Mouse (Mus musculus): ENCODE results near the gene Obsl1. TPM values are rescaled to one million over a fixed set of nuclear protein-coding genes. Genes with fewer than 3 reads are reported as not detected.

Gene Obsl1
- polyA plus RNA-seq, 1 experiment from 2014 or later: 48.0 TPM

DNA sequence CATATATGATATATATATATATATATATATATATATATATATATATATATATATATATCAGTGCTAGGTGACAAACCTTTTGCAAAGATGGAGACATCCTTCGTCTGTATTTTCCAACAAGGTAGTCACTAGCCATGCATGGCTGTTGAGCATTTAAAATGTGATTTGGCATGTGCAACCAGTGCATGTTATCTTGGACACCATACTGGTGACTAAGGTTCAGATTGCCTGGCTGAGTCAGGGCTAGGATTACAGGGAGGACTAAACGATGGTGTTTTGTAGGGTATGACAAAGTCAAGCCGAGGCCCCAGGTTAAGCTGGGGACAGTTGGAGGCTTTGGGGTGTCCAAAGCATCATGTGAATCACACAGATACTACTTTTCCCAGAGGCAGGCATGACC, 50.8 kb downstream of the Obsl1 start:
- Histone ChIP-seq H3K4me3 (ENCODE audit: low read length) (no peak overlapping the region), H3K27me3 (ENCODE audit: control insufficient read depth, insufficient read depth, low read depth, low read length) (peaks cover 51% of the 10 kb centered on the region), H3K4me2 (ENCODE audit: low read depth, low read length) (no peak overlapping the region), H3K27ac (ENCODE audit: low read length) (no peak overlapping the region), H3K4me1 (replicated peaks; ENCODE audit: control insufficient read depth, insufficient read depth, low read length) (peaks cover 19% of the 10 kb centered on the region), H3K36me3 (ENCODE audit: control insufficient read depth, insufficient read depth, low read length) (no peaks in the 10 kb centered on the region), H3K9me3 (ENCODE audit: control insufficient read depth, low read length) (no peaks in the 10 kb centered on the region), H3K9ac (ENCODE audit: low read length) (no peak overlapping the region)
- no peak for ATAC-seq (ENCODE audit: low read depth)
- WGBS: 74% methylated on average over 3 of the region's 3 CpGs

DNA sequence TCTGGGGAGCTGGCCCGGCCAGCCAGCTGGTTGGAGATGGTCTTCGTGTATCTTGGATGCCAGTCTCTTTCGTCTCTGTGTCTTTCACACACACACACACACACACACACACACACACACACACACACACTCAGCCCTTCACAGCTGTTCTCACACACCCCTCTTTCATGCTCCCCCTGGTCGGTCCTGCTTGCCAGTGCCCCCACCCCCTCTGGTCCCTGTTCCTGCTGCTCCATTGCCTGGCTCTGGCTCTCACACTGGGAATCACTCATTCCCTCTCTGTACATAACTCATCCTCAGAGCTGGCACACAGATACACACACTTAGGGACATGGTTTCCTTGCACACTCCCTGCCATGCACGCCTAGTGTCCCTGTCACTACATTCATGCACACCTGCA, 54.4 kb downstream of the Obsl1 start:
- ATAC-seq (ENCODE audit: low read depth): no peak
- Histone ChIP-seq H3K27ac (ENCODE audit: low read length) (no peak overlapping the region), H3K9ac (ENCODE audit: low read length) (no peak overlapping the region), H3K4me1 (replicated peaks; ENCODE audit: control insufficient read depth, insufficient read depth, low read length) (peaks cover 32% of the 10 kb centered on the region), H3K36me3 (ENCODE audit: control insufficient read depth, insufficient read depth, low read length) (no peaks in the 10 kb centered on the region), H3K27me3 (ENCODE audit: control insufficient read depth, insufficient read depth, low read depth, low read length) (peaks cover 72% of the 10 kb centered on the region), H3K4me2 (ENCODE audit: low read depth, low read length) (no peak overlapping the region), H3K9me3 (ENCODE audit: control insufficient read depth, low read length) (no peaks in the 10 kb centered on the region), H3K4me3 (ENCODE audit: low read length) (no peak overlapping the region)
- WGBS: 53% methylated on average over 5 of the region's 5 CpGs

DNA sequence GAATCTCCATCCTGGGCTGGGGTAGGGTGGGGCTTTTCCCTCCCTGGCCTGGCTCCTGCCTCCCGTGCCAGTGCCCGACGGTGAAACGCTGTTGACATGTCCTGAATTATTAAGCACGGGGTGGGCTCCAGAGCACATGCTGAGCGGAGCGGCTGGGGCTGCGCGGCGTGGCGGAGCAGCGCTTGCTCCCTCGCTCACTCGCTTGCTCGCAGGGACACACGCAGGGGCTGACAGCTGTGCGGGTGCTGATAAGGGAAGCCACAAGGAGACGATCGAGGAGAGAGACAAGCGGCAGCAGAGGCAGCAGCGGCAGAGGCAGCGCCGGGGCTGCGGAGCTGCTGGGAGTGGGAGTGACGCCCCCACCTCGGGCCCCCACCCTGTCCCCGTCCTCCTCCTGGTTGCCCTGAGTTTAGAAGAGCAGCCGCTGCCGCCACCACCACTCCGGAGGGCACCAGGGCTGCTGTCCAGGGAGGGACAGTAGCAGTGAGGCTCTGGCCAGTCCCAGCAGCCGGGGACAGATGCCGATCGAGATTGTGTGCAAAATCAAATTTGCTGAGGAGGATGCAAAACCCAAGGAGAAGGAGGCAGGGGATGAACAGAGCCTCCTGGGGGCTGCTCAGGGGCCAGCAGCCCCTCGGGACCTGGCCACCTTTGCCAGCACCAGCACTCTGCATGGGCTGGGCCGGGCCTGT, 55.8 kb downstream of the Obsl1 start, which contains the start of gene Asic4:
TSS of gene Asic4 (plus strand) at position 123 of the 692 bp plus-strand sequence.
- Histone ChIP-seq H3K9ac (ENCODE audit: low read length) (peak within 1 kb of the TSS; percentile 39), H3K27me3 (ENCODE audit: control insufficient read depth, insufficient read depth, low read depth, low read length) (peaks cover 68% of the 10 kb centered on the region), H3K4me1 (replicated peaks; ENCODE audit: control insufficient read depth, insufficient read depth, low read length) (peaks cover 45% of the 10 kb centered on the region), H3K27ac (ENCODE audit: low read length) (no peak within 1 kb of the TSS), H3K4me3 (ENCODE audit: low read length) (peak within 1 kb of the TSS; percentile 31), H3K4me2 (ENCODE audit: low read depth, low read length) (peak within 1 kb of the TSS; percentile 49), H3K9me3 (ENCODE audit: control insufficient read depth, low read length) (no peaks in the 10 kb centered on the region), H3K36me3 (ENCODE audit: control insufficient read depth, insufficient read depth, low read length) (no peaks in the 10 kb centered on the region)
- 2% methylated on average over 34 of the region's 35 CpGs for WGBS
- ATAC-seq (ENCODE audit: low read depth): 0 out of 2 replicates have a peak, but pooled peaks have one; percentile 26

DNA sequence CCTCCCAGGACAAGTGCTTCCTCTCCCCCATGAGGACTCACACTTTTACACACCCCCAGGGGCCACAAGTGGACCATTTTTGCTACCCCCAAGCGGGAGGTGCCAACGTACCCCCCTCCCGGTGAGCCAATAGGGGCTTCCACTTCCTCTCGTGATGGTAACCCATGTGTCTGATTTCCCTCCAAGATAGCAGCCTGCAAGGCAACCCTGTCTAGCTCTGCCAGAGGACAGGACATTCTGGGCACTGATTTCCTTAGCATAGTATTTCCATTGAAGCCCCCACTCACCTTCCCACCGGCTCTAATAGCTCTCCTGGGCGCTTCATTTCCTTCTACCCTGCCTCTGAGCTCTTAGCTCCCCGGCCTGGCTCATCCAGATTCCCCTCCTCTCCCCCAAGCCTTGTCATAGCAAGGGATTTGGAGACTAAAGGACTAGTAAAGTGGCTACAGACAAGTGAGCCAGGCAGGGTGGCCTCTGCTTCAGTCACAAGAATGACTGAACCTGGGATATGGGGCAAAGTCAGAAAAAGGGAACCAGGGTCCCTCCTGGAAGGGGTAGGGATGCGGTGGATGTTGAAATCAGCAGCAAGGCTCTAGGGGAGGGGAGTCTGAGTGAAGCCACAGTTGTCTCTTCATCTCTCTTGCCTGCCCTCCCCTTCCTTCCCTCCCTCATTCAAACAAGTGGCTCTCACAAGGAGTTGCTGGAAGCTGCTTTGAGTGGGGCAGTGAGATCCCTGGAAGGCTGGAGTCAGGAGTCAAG, 56.7 kb downstream of the Obsl1 start:
- peak overlapping the region; percentile 49; the same call in 1 of the 2 replicates for H3K4me2 ChIP-seq (ENCODE audit: low read depth, low read length)
- WGBS: 11% methylated on average over 8 of the region's 8 CpGs
- no peak overlapping the region for H3K9ac ChIP-seq (ENCODE audit: low read length)
- H3K27ac ChIP-seq (ENCODE audit: low read length): no peak overlapping the region
- peaks cover 51% of the 10 kb centered on the region for H3K4me1 ChIP-seq (replicated peaks; ENCODE audit: control insufficient read depth, insufficient read depth, low read length)
- no peaks in the 10 kb centered on the region for H3K36me3 ChIP-seq (ENCODE audit: control insufficient read depth, insufficient read depth, low read length)
- H3K9me3 ChIP-seq (ENCODE audit: control insufficient read depth, low read length): no peaks in the 10 kb centered on the region
- peaks cover 73% of the 10 kb centered on the region for H3K27me3 ChIP-seq (ENCODE audit: control insufficient read depth, insufficient read depth, low read depth, low read length)
- no peak for ATAC-seq (ENCODE audit: low read depth)
- H3K4me3 ChIP-seq (ENCODE audit: low read length): peak overlapping the region; percentile 31; the same call in 1 of the 2 replicates

DNA sequence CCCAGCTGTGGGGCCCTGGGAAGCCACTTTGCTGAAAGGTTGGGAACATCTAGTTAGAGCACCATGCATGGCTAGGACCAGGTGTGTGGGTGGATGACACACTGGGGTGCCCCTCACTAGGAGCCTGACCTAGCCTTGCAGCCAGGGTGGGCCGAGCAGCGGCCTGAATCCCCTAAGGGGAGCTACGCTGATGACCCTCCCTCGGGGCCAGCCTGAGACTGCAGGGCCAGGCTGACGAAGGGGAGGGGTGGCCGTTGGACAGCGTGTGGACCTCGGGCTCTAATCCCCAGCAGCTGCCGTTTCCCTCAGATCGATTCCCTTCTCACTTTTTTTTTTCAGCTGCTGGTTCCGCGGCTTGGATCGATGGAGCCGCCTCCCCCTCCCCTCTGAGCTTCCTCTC, 57.3 kb downstream of the Obsl1 start:
- WGBS: 6% methylated on average over 14 of the region's 14 CpGs
- Histone ChIP-seq H3K27ac (ENCODE audit: low read length) (no peak overlapping the region), H3K9me3 (ENCODE audit: control insufficient read depth, low read length) (no peaks in the 10 kb centered on the region), H3K36me3 (ENCODE audit: control insufficient read depth, insufficient read depth, low read length) (no peaks in the 10 kb centered on the region), H3K27me3 (ENCODE audit: control insufficient read depth, insufficient read depth, low read depth, low read length) (peaks cover 76% of the 10 kb centered on the region), H3K4me1 (replicated peaks; ENCODE audit: control insufficient read depth, insufficient read depth, low read length) (peaks cover 51% of the 10 kb centered on the region), H3K4me2 (ENCODE audit: low read depth, low read length) (no peak overlapping the region), H3K4me3 (ENCODE audit: low read length) (no peak overlapping the region), H3K9ac (ENCODE audit: low read length) (no peak overlapping the region)
- ATAC-seq (ENCODE audit: low read depth): no peak

DNA sequence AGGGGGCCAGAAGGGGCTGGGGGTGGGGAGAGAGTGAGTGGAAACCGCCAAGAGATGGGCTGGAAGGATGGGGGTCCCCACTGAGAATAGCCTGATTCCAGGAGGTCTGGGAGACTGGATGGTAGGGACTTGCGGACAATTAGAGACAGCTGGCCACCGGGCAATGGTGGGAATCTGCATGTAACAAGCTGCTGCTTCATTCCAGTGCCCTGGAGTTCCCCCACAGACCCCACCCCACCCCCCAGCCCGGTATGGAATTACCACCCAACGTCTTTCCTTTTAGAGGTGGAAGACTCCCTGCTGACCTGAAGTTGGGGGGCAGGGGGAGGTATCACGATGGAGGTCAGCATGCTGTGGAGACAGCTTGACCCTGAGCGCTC, 58.2 kb downstream of the Obsl1 start:
- ATAC-seq (ENCODE audit: low read depth): no peak
- H3K9me3 ChIP-seq (ENCODE audit: control insufficient read depth, low read length): no peaks in the 10 kb centered on the region
- peaks cover 55% of the 10 kb centered on the region for H3K4me1 ChIP-seq (replicated peaks; ENCODE audit: control insufficient read depth, insufficient read depth, low read length)
- peaks cover 76% of the 10 kb centered on the region for H3K27me3 ChIP-seq (ENCODE audit: control insufficient read depth, insufficient read depth, low read depth, low read length)
- no peak overlapping the region for H3K4me3 ChIP-seq (ENCODE audit: low read length)
- H3K4me2 ChIP-seq (ENCODE audit: low read depth, low read length): no peak overlapping the region
- WGBS: 2% methylated on average over 7 of the region's 7 CpGs
- no peak overlapping the region for H3K9ac ChIP-seq (ENCODE audit: low read length)
- H3K36me3 ChIP-seq (ENCODE audit: control insufficient read depth, insufficient read depth, low read length): no peaks in the 10 kb centered on the region
- H3K27ac ChIP-seq (ENCODE audit: low read length): no peak overlapping the region

DNA sequence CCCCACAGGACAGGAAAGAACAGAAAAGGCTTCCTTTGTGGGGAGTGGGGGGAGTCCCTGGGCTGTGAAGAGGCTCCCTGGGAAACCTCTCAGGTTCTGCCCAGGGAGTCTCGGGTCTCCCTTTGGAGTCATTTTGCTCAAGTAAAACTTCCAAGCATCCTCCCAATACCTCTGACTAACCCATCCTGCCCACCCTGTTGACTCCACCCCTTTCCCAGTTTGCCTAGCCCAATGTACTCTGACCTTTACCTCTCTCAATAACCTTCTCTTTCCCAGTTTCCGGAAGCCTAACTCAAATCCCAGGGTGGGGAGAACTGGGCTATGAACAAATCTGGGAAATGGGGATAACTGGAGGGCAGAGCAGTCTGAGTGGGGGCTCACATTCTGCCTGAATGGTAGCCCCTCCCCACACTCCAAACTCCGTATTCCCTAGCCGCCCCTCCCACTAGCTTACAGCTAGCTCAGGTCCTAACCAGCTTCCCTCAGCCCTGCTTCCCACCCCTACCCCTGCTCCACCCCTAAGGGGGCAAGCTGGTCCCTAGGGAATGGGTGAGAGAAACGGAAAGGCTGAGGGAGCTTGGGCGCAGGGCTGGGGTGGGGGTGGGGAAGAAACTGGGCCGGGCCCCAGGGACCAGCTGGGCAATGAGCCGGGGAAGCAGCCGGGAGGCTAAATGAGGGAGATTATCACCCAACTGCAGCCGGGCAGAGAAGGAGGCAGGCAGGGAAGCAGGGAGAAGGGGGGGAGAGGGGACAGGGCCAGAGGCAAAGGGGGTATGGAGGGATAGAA, 58.8 kb downstream of the Obsl1 start:
- H3K36me3 ChIP-seq (ENCODE audit: control insufficient read depth, insufficient read depth, low read length): no peaks in the 10 kb centered on the region; the same call in 1 of the 2 replicates
- H3K4me3 ChIP-seq (ENCODE audit: low read length): no peak overlapping the region
- WGBS: 5% methylated on average over 10 of the region's 10 CpGs
- no peak for ATAC-seq (ENCODE audit: low read depth)
- H3K9me3 ChIP-seq (ENCODE audit: control insufficient read depth, low read length): no peaks in the 10 kb centered on the region
- no peak overlapping the region for H3K9ac ChIP-seq (ENCODE audit: low read length)
- peak overlapping the region; percentile 29 for H3K4me2 ChIP-seq (ENCODE audit: low read depth, low read length)
- peaks cover 55% of the 10 kb centered on the region for H3K4me1 ChIP-seq (replicated peaks; ENCODE audit: control insufficient read depth, insufficient read depth, low read length)
- no peak overlapping the region for H3K27ac ChIP-seq (ENCODE audit: low read length)
- peaks cover 70% of the 10 kb centered on the region for H3K27me3 ChIP-seq (ENCODE audit: control insufficient read depth, insufficient read depth, low read depth, low read length)

DNA sequence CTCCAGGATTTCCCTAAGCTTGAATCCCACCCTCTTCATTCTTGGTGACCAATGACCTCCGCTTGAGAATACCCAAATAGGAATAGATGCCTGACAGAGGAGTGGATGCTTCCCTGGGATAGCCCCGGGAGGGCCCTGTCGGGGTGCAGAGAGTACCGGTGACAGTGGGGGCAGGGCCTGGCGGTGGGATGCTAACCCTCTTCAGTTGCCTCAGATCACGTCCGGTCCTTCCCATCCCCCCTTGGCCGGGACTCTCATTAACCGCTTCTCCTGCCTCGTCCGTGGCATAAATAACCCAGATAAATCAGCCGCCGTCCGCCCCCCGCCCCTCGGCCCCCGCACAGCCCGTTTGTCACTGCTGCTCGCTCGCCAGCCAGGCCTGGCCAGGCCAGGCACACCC, 59.6 kb downstream of the Obsl1 start:
- no peak overlapping the region for H3K9ac ChIP-seq (ENCODE audit: low read length)
- H3K4me1 ChIP-seq (replicated peaks; ENCODE audit: control insufficient read depth, insufficient read depth, low read length): peaks cover 55% of the 10 kb centered on the region
- H3K27me3 ChIP-seq (ENCODE audit: control insufficient read depth, insufficient read depth, low read depth, low read length): peaks cover 63% of the 10 kb centered on the region
- 3% methylated on average over 17 of the region's 20 CpGs for WGBS
- peak overlapping the region; percentile 24 for H3K4me2 ChIP-seq (ENCODE audit: low read depth, low read length)
- H3K9me3 ChIP-seq (ENCODE audit: control insufficient read depth, low read length): no peaks in the 10 kb centered on the region
- ATAC-seq (ENCODE audit: low read depth): peak; percentile 6; the same call in 1 of the 2 replicates
- H3K27ac ChIP-seq (ENCODE audit: low read length): no peak overlapping the region
- H3K4me3 ChIP-seq (ENCODE audit: low read length): no peak overlapping the region
- no peaks in the 10 kb centered on the region; the same call in 1 of the 2 replicates for H3K36me3 ChIP-seq (ENCODE audit: control insufficient read depth, insufficient read depth, low read length)

Data from lung, embryonic 16.5 days (tissue).